ENCODE assay signal across 13 mouse cellular contexts in genomic region chr5:24778082-24778842, GRCm38 (mm10). TPM values are rescaled to one million over a fixed set of nuclear protein-coding genes. Genes with fewer than 3 reads are reported as not detected.
DNase-seq lines count a peak whose midpoint lies in the region; ATAC-seq lines count a peak whose summit lies in the region.
"Had no signal": no experiment of that assay in that cellular context is flagged by ENCODE, and none has a peak within 500 bp of the region (broad histone marks: within the 10 kb centered on the region; RNA-seq: fewer than 3 reads in every experiment).

No protein-coding gene starts in this region.

- H3K4me3 ChIP-seq in heart, embryonic 15.5 days: no peak overlapping the region
- H3K4me3 ChIP-seq in hindbrain, embryonic 11.5 days (ENCODE audit: low read depth, low read length): no peak overlapping the region
- H3K4me3 ChIP-seq in midbrain, embryonic 14.5 days (replicated peaks; ENCODE audit: low read depth, low read length): no peak overlapping the region

- H3K9ac ChIP-seq in heart, embryonic 15.5 days: no peak overlapping the region
- 0 out of 2 replicates have a peak overlapping the region, but pooled peaks have one; percentile 19 for H3K9ac ChIP-seq in hindbrain, embryonic 11.5 days (ENCODE audit: low read depth, low read length)
- peak overlapping the region; percentile 34; the same call in 1 of the 2 replicates for H3K9ac ChIP-seq in midbrain, embryonic 14.5 days (replicated peaks; ENCODE audit: low read length)
- H3K9ac ChIP-seq: liver, postnatal 0 days had no signal

- WGBS in heart, embryonic 15.5 days: 31% methylated on average over 17 of the region's 17 CpGs
- 15% methylated on average over 17 of the region's 17 CpGs for WGBS in hindbrain, embryonic 11.5 days
- WGBS in midbrain, embryonic 14.5 days: 11% methylated on average over 17 of the region's 17 CpGs

- no peak for ATAC-seq in heart, embryonic 15.5 days (replicated peaks; ENCODE audit: insufficient number of reproducible peaks, insufficient read depth, low FRiP score, low read depth)
- no peak for ATAC-seq in hindbrain, embryonic 11.5 days (ENCODE audit: low FRiP score)
- no peak for ATAC-seq in midbrain, embryonic 14.5 days (ENCODE audit: low FRiP score, low TSS enrichment)
- ATAC-seq in inflammation-experienced regulatory T-cells, adult 6 months: no peak
- ATAC-seq: CD4-positive, CD25-positive, alpha-beta regulatory T cell, adult 4 months; liver, postnatal 0 days had no signal

- peaks cover 15% of the 10 kb centered on the region; the same call in 1 of the 2 replicates for H3K27me3 ChIP-seq in heart, embryonic 15.5 days
- H3K27me3 ChIP-seq in hindbrain, embryonic 11.5 days (ENCODE audit: control insufficient read depth, insufficient read depth, low read length): peaks cover 2% of the 10 kb centered on the region; the same call in 1 of the 2 replicates
- no peaks in the 10 kb centered on the region for H3K27me3 ChIP-seq in midbrain, embryonic 14.5 days (ENCODE audit: control insufficient read depth, insufficient read depth, low read length)

- no peak overlapping the region for H3K27ac ChIP-seq in heart, embryonic 15.5 days
- no peak overlapping the region for H3K27ac ChIP-seq in hindbrain, embryonic 11.5 days (ENCODE audit: low read depth, low read length)
- H3K27ac ChIP-seq in midbrain, embryonic 14.5 days (replicated peaks; ENCODE audit: low read depth, low read length): no peak overlapping the region

- H3K4me1 ChIP-seq in heart, embryonic 15.5 days (replicated peaks): peaks cover 13% of the 10 kb centered on the region
- H3K4me1 ChIP-seq in hindbrain, embryonic 11.5 days (replicated peaks; ENCODE audit: control insufficient read depth, insufficient read depth, low read length): no peaks in the 10 kb centered on the region
- 0 out of 2 replicates have a peak, but pooled peaks cover 4% of the 10 kb centered on the region for H3K4me1 ChIP-seq in midbrain, embryonic 14.5 days (ENCODE audit: control insufficient read depth, insufficient read depth, low read length)

- H3K36me3 ChIP-seq in heart, embryonic 15.5 days: no peaks in the 10 kb centered on the region
- H3K36me3 ChIP-seq in hindbrain, embryonic 11.5 days (ENCODE audit: control insufficient read depth, insufficient read depth, low read length): no peaks in the 10 kb centered on the region
- H3K36me3 ChIP-seq in midbrain, embryonic 14.5 days (ENCODE audit: control insufficient read depth, insufficient read depth, low read length): no peaks in the 10 kb centered on the region

- H3K4me2 ChIP-seq in heart, embryonic 15.5 days: peak overlapping the region; percentile 42
- H3K4me2 ChIP-seq in hindbrain, embryonic 11.5 days (replicated peaks; ENCODE audit: low read depth, low read length): peak overlapping the region; percentile 14; the same call in 1 of the 2 replicates
- H3K4me2 ChIP-seq in midbrain, embryonic 14.5 days (ENCODE audit: low read length): peak overlapping the region; percentile 41

- intact Hi-C loops in left cerebral cortex, postnatal 36 days (cut with DNase I): loop anchor here (2.0 kb wide), 1 partner anchor 103 kb away; no protein-coding TSS in a partner anchor

- no peaks in the 10 kb centered on the region for H3K9me3 ChIP-seq in heart, embryonic 15.5 days (replicated peaks)
- H3K9me3 ChIP-seq in hindbrain, embryonic 11.5 days (ENCODE audit: control insufficient read depth, low read length): no peaks in the 10 kb centered on the region
- H3K9me3 ChIP-seq in midbrain, embryonic 14.5 days (ENCODE audit: control insufficient read depth, low read length): no peaks in the 10 kb centered on the region

- DNase-seq in heart, adult 8-10 months (ENCODE audit: low spot score): no peak
- DNase-seq in R1 (ENCODE audit: low read depth, low spot score): peak; percentile 49
- peak; percentile 28 for DNase-seq in hindbrain, embryonic 11.5 days (ENCODE audit: low spot score)
- DNase-seq in midbrain, embryonic 14.5 days: peak; percentile 42
- DNase-seq in frontal cortex, postnatal 36 days (ENCODE audit: low spot score in 2 of 2): no peak
- DNase-seq in left cerebral cortex, postnatal 36 days (ENCODE audit: low spot score in 2 of 2): no peak
- DNase-seq: adrenal gland, postnatal 10 days; kidney, adult 11 months; liver, postnatal 0 days; thymus, postnatal 25 days had no signal

RNA-seq across cellular contexts. Expression of gene Crygn, which starts 20.5 kb away (rescaled TPM):
- 2.5 TPM in 1 of 2 replicates, not detected in the other for polyA plus RNA-seq in heart, embryonic 15.5 days (2015; fragmentation: Nextera tagmentation; extraction: Ambion mirVana)
- not detected for total RNA-seq in heart, adult 8-10 months (2022)
- polyA plus RNA-seq in hindbrain, embryonic 11.5 days (2014; fragmentation: Nextera tagmentation; extraction: Ambion mirVana): 0.84 TPM in 1 of 2 replicates, not detected in the other
- polyA plus RNA-seq in midbrain, embryonic 14.5 days (2014; fragmentation: Nextera tagmentation; extraction: Ambion mirVana): 1.6 TPM in 1 of 2 replicates, not detected in the other
- polyA plus RNA-seq in inflammation-experienced regulatory T-cells, adult 6 months (2017; shearing (Covaris generic)): 1 to 10 TPM in 1 of 3 experiments, not detected in 2; 3.2 TPM
- not detected for total RNA-seq in left cerebral cortex, postnatal 36 days (2021)
- total RNA-seq: adrenal gland, postnatal 10 days had no signal

RNA-seq across cellular contexts. Expression of gene Wdr86, which starts 47.7 kb away (rescaled TPM):
- 4.6 and 8.1 TPM in 2 replicates for polyA plus RNA-seq in heart, embryonic 15.5 days (2015; fragmentation: Nextera tagmentation; extraction: Ambion mirVana)
- total RNA-seq in heart, adult 8-10 months (2022): 1 to 10 TPM in 1 of 4 experiments, under 1 TPM in 3; 0.16 to 1.2 (median 0.60) TPM
- polyA plus RNA-seq in hindbrain, embryonic 11.5 days (2014; fragmentation: Nextera tagmentation; extraction: Ambion mirVana): 15.4 and 17.5 TPM in 2 replicates
- 2.0 and 5.6 TPM in 2 replicates for polyA plus RNA-seq in midbrain, embryonic 14.5 days (2014; fragmentation: Nextera tagmentation; extraction: Ambion mirVana)
- polyA plus RNA-seq in inflammation-experienced regulatory T-cells, adult 6 months (2017; shearing (Covaris generic)): under 1 TPM in 2 of 3 experiments, not detected in 1; 0.23 to 0.80 TPM
- under 1 TPM; 0.42 to 0.93 TPM for total RNA-seq in left cerebral cortex, postnatal 36 days (2021)

Comparison
In these comparisons a context has a peak if more than half of its experiments do, and no peak if none do; other contexts are left out.
1. DNase-seq: peak in R1 (single experiment), hindbrain, embryonic 11.5 days (single experiment) and midbrain, embryonic 14.5 days (single experiment); none in heart, adult 8-10 months (single experiment), frontal cortex, postnatal 36 days (0 of 2) and left cerebral cortex, postnatal 36 days (0 of 2).
2. Peak in every context shown above with its lines, with median percentiles within 50 percentile points of each other: H3K4me2 ChIP-seq.